Mouse (Mus musculus) ovary, adult 2 months (tissue): ENCODE measurements around the gene Il15. TPM values are rescaled to one million over a fixed set of nuclear protein-coding genes. Genes with fewer than 3 reads are reported as not detected.

ENCODE experiments used
- polyA plus RNA-seq: library from polyadenylated mRNA; depleted of rRNA; stranded (reverse); fragments of >200 nt; gene quantifications from 2 replicates; pipeline ENCODE4 v1.2.3, GENCODE M21; 2012; rRNA removed

Gene Il15
- 2.8 and 4.3 TPM in 2 replicates for polyA plus RNA-seq

GRCm38 (mm10) chr8:82402686-82403330 lies at the start of gene Il15:
Gene Il15 (minus strand): TSS chr8:82403222.

